23 mouse cellular contexts compared by ENCODE assay signal in genomic region chr6:134080946-134081345, GRCm38 (mm10).
"Had no signal": no experiment of that assay in that cellular context is flagged by ENCODE, and none has a peak within 500 bp of the region (broad histone marks: within the 10 kb centered on the region; RNA-seq: fewer than 3 reads in every experiment).

No protein-coding gene starts in this region.

- DNase-seq: kidney, adult 9 months; kidney, postnatal 14 days; kidney, postnatal 4 days; liver, postnatal 0 days; lung, embryonic 14.5 days; lung, postnatal 36 days; retina, postnatal 1 day; right cerebral cortex, postnatal 25 days; spleen, adult 18-20 months; thymus, postnatal 14 days; thymus, postnatal 4 days had no signal

- H3K27ac ChIP-seq: limb, embryonic 10.5 days; limb, embryonic 13.5 days; liver, embryonic 14.5 days; midbrain, embryonic 10.5 days; midbrain, embryonic 13.5 days; neural tube, embryonic 13.5 days; stomach, embryonic 15.5 days had no signal

- H3K36me3 ChIP-seq: midbrain, embryonic 13.5 days; neural tube, embryonic 13.5 days; stomach, embryonic 15.5 days had no signal

- H3K4me3 ChIP-seq: limb, embryonic 10.5 days; limb, embryonic 13.5 days; megakaryocyte, embryonic 14.5 days; midbrain, embryonic 10.5 days; midbrain, embryonic 13.5 days; myocyte; neural tube, embryonic 13.5 days; stomach, embryonic 15.5 days had no signal

- H3K4me1 ChIP-seq: midbrain, embryonic 10.5 days; midbrain, embryonic 13.5 days; stomach, embryonic 15.5 days had no signal

- H3K4me2 ChIP-seq: limb, embryonic 13.5 days; liver, embryonic 11.5 days; lung, embryonic 14.5 days; midbrain, embryonic 13.5 days; neural tube, embryonic 13.5 days; stomach, embryonic 15.5 days had no signal

- H3K27me3 ChIP-seq: limb, embryonic 13.5 days; megakaryocyte, embryonic 14.5 days; midbrain, embryonic 13.5 days; neural tube, embryonic 13.5 days; stomach, embryonic 15.5 days had no signal

- H3K9me3 ChIP-seq: limb, embryonic 10.5 days; limb, embryonic 13.5 days; megakaryocyte, embryonic 14.5 days; midbrain, embryonic 10.5 days; midbrain, embryonic 13.5 days; neural tube, embryonic 13.5 days; stomach, embryonic 15.5 days had no signal

- ATAC-seq: liver, postnatal 0 days; lung, postnatal 0 days; midbrain, embryonic 13.5 days; midbrain, embryonic 16.5 days had no signal

- H3K9ac ChIP-seq: limb, embryonic 13.5 days; liver, embryonic 14.5 days; liver, postnatal 0 days; lung, embryonic 14.5 days; midbrain, embryonic 13.5 days; neural tube, embryonic 13.5 days; stomach, embryonic 15.5 days had no signal
